ENCODE assay signal across 8 mouse cellular contexts in genomic region chr8:94013026-94013612, GRCm38 (mm10). TPM values are rescaled to one million over a fixed set of nuclear protein-coding genes. Genes with fewer than 3 reads are reported as not detected.
DNase-seq lines count a peak whose midpoint lies in the region; ATAC-seq lines count a peak whose summit lies in the region.

No protein-coding gene starts in this region.

- no peak for ATAC-seq in CD4-positive, CD25-positive, alpha-beta regulatory T cell, adult 4 months
- no peak for ATAC-seq in megakaryocyte, adult 5-6 weeks (ENCODE audit: poor library complexity, severe bottlenecking)
- ATAC-seq in limb, embryonic 13.5 days (ENCODE audit: low FRiP score, low read depth): no peak
- no peak for ATAC-seq in stomach, embryonic 16.5 days (ENCODE audit: insufficient read depth, low FRiP score)

- peaks cover 32% of the 10 kb centered on the region for H3K4me1 ChIP-seq in megakaryocyte, embryonic 14.5 days
- peaks cover 24% of the 10 kb centered on the region for H3K4me1 ChIP-seq in limb, embryonic 13.5 days
- H3K4me1 ChIP-seq in stomach, embryonic 16.5 days (ENCODE audit: control insufficient read depth, insufficient read depth, low read length): peaks cover 29% of the 10 kb centered on the region

- peak overlapping the region; percentile 92; the same call in 1 of the 2 replicates for H3K27ac ChIP-seq in limb, embryonic 13.5 days
- H3K27ac ChIP-seq in stomach, embryonic 16.5 days (ENCODE audit: low read length): peak overlapping the region; percentile 94

- no peaks in the 10 kb centered on the region for H3K27me3 ChIP-seq in megakaryocyte, embryonic 14.5 days (replicated peaks)
- H3K27me3 ChIP-seq in limb, embryonic 13.5 days: no peaks in the 10 kb centered on the region
- no peaks in the 10 kb centered on the region for H3K27me3 ChIP-seq in stomach, embryonic 16.5 days (ENCODE audit: control insufficient read depth, insufficient read depth, low read length)

- peak overlapping the region; percentile 86 for H3K4me2 ChIP-seq in limb, embryonic 13.5 days (replicated peaks)
- H3K4me2 ChIP-seq in stomach, embryonic 16.5 days (ENCODE audit: low read depth, low read length): peak overlapping the region; percentile 95

- 39% methylated on average over 7 of the region's 7 CpGs for WGBS in limb, embryonic 13.5 days
- WGBS in stomach, embryonic 16.5 days: 26% methylated on average over 7 of the region's 7 CpGs

- no peaks in the 10 kb centered on the region for H3K9me3 ChIP-seq in megakaryocyte, embryonic 14.5 days
- no peaks in the 10 kb centered on the region for H3K9me3 ChIP-seq in limb, embryonic 13.5 days
- H3K9me3 ChIP-seq in stomach, embryonic 16.5 days (replicated peaks; ENCODE audit: control insufficient read depth, low read length): no peaks in the 10 kb centered on the region

- H3K9ac ChIP-seq in limb, embryonic 13.5 days: peak overlapping the region; percentile 97
- H3K9ac ChIP-seq in stomach, embryonic 16.5 days (ENCODE audit: low read length): peak overlapping the region; percentile 99

- peak overlapping the region; percentile 97 for H3K4me3 ChIP-seq in megakaryocyte, embryonic 14.5 days (replicated peaks)
- H3K4me3 ChIP-seq in limb, embryonic 13.5 days: peak overlapping the region; percentile 94
- H3K4me3 ChIP-seq in stomach, embryonic 16.5 days (replicated peaks; ENCODE audit: low read length): peak overlapping the region; percentile 98

- H3K36me3 ChIP-seq in megakaryocyte, embryonic 14.5 days (replicated peaks; ENCODE audit: low read length): peaks cover 10% of the 10 kb centered on the region
- peaks cover 6% of the 10 kb centered on the region for H3K36me3 ChIP-seq in limb, embryonic 13.5 days
- no peaks in the 10 kb centered on the region for H3K36me3 ChIP-seq in stomach, embryonic 16.5 days (ENCODE audit: control insufficient read depth, insufficient read depth, low read length)

- DNase-seq in CD4-positive, CD25-positive, alpha-beta regulatory T cell, adult 2 months (ENCODE audit: low read depth, low spot score): peak; percentile 10
- no peak for DNase-seq in gastrocnemius, adult 8-10 months (ENCODE audit: low spot score in 2 of 2)
- DNase-seq in right cerebral cortex, adult 2 months (ENCODE audit: low spot score in 2 of 2): no peak

RNA-seq across cellular contexts. Expression of gene Amfr, which starts 0.5 kb away (rescaled TPM):
- 10 to 100 TPM; 33.1 to 37.4 TPM for polyA plus RNA-seq in CD4-positive, CD25-positive, alpha-beta regulatory T cell, adult 4 months (2017; shearing (Covaris generic))
- 37.6 and 51.7 TPM in 2 replicates for polyA plus RNA-seq in megakaryocyte, embryonic 14.5 days (2012; ENCODE audit: insufficient read depth, low replicate concordance)
- 35.5 and 37.5 TPM in 2 replicates for total RNA-seq in megakaryocyte, adult 5-6 weeks (2015)
- total RNA-seq in megakaryocyte, adult 5-6 weeks (2017): 83.7 and 97.7 TPM in 2 replicates
- 41.9 TPM in 2 replicates for polyA plus RNA-seq in limb, embryonic 13.5 days (2015; fragmentation: Nextera tagmentation; extraction: Ambion mirVana)
- 27.7 and 27.8 TPM in 2 replicates for polyA plus RNA-seq in stomach, embryonic 16.5 days (2015; fragmentation: Nextera tagmentation; extraction: Ambion mirVana)
- 100 to 1,000 TPM; 115 to 150 (median 130) TPM for total RNA-seq in gastrocnemius, adult 8-10 months (2022)

RNA-seq across cellular contexts. Expression of gene Nudt21, which starts 23.7 kb away (rescaled TPM):
- 10 to 100 TPM; 57.1 to 87.8 TPM for polyA plus RNA-seq in CD4-positive, CD25-positive, alpha-beta regulatory T cell, adult 4 months (2017; shearing (Covaris generic))
- polyA plus RNA-seq in megakaryocyte, embryonic 14.5 days (2012; ENCODE audit: insufficient read depth, low replicate concordance): 185 and 240 TPM in 2 replicates
- 83.1 and 84.4 TPM in 2 replicates for total RNA-seq in megakaryocyte, adult 5-6 weeks (2015)
- 53.4 and 57.2 TPM in 2 replicates for total RNA-seq in megakaryocyte, adult 5-6 weeks (2017)
- 118 and 122 TPM in 2 replicates for polyA plus RNA-seq in limb, embryonic 13.5 days (2015; fragmentation: Nextera tagmentation; extraction: Ambion mirVana)
- polyA plus RNA-seq in stomach, embryonic 16.5 days (2015; fragmentation: Nextera tagmentation; extraction: Ambion mirVana): 86.7 and 97.0 TPM in 2 replicates
- 10 to 100 TPM in 2 of 4 experiments, 1 to 10 TPM in 2; 7.7 to 11.0 (median 9.8) TPM for total RNA-seq in gastrocnemius, adult 8-10 months (2022)

RNA-seq across cellular contexts. Expression of gene Ogfod1, which starts 23.9 kb away (rescaled TPM):
- polyA plus RNA-seq in CD4-positive, CD25-positive, alpha-beta regulatory T cell, adult 4 months (2017; shearing (Covaris generic)): 10 to 100 TPM; 17.3 to 18.3 TPM
- 2.8 TPM in 1 of 2 replicates, not detected in the other for polyA plus RNA-seq in megakaryocyte, embryonic 14.5 days (2012; ENCODE audit: insufficient read depth, low replicate concordance)
- total RNA-seq in megakaryocyte, adult 5-6 weeks (2015): 10.2 and 12.3 TPM in 2 replicates
- total RNA-seq in megakaryocyte, adult 5-6 weeks (2017): 9.0 and 9.1 TPM in 2 replicates
- 15.8 and 16.7 TPM in 2 replicates for polyA plus RNA-seq in limb, embryonic 13.5 days (2015; fragmentation: Nextera tagmentation; extraction: Ambion mirVana)
- 15.5 and 16.1 TPM in 2 replicates for polyA plus RNA-seq in stomach, embryonic 16.5 days (2015; fragmentation: Nextera tagmentation; extraction: Ambion mirVana)
- 10 to 100 TPM; 23.9 to 30.7 (median 27.2) TPM for total RNA-seq in gastrocnemius, adult 8-10 months (2022)
